Mouse (Mus musculus) limb, embryonic 13.5 days (tissue): Measurements from ENCODE around the gene Nsf. TPM values are rescaled to one million over a fixed set of nuclear protein-coding genes. Genes with fewer than 3 reads are reported as not detected.
A peak's percentile ranks its signal among the peaks of the same experiment; 100 is the strongest.

Source experiments
- ATAC-seq: fragments of 200-750 bp; cut with Nextera tagmentation; 2 replicates; pipeline ENCODE4 v1.8.0; 2017; ENCODE audit warnings: low read depth, moderate number of reproducible peaks, moderate TSS enrichment; ENCODE audit not compliant: low FRiP score
- H3K27ac ChIP-seq: fragments of 300-500 bp; sonication (generic); 2 replicates; pipeline ENCODE4 v1.5.1; 2015; ENCODE audit warnings: inconsistent platforms, mild to moderate bottlenecking, moderate library complexity
- H3K27me3 ChIP-seq: fragments of 300-500 bp; sonication (generic); 2 replicates; pipeline ENCODE4 v1.6.1; 2015; ENCODE audit warnings: mild to moderate bottlenecking, inconsistent platforms
- H3K36me3 ChIP-seq: fragments of 300-500 bp; sonication (generic); 2 replicates; pipeline ENCODE4 v1.6.1; 2015; ENCODE audit warnings: inconsistent platforms, mild to moderate bottlenecking, moderate library complexity
- H3K4me1 ChIP-seq: fragments of 300-500 bp; sonication (generic); 2 replicates; pipeline ENCODE4 v1.6.1; 2015; ENCODE audit warnings: inconsistent platforms
- H3K4me2 ChIP-seq: fragments of 300-500 bp; sonication (generic); replicated peaks from 2 replicates; pipeline ENCODE4 v1.6.1; 2015; ENCODE audit warnings: inconsistent platforms, mild to moderate bottlenecking, moderate library complexity
- H3K4me3 ChIP-seq: fragments of 300-500 bp; sonication (generic); 2 replicates; pipeline ENCODE4 v1.5.1; 2015; ENCODE audit warnings: moderate library complexity, mild to moderate bottlenecking, inconsistent platforms
- H3K9ac ChIP-seq: fragments of 300-500 bp; sonication (generic); 2 replicates; pipeline ENCODE4 v1.6.1; 2015; ENCODE audit warnings: mild to moderate bottlenecking, inconsistent platforms
- H3K9me3 ChIP-seq: fragments of 300-500 bp; sonication (generic); 2 replicates; pipeline ENCODE4 v1.6.1; 2016; ENCODE audit warnings: inconsistent platforms
- WGBS: fragments of 180-500 bp; shearing (Covaris S2); methylation state at CpG from one replicate; pipeline ENCODE4 v1.1.7; 2015; 5-methylcytosine and 5-hydroxymethylcytosine counted together
- polyA plus RNA-seq: library from polyadenylated mRNA; unstranded; fragments of >200 nt; fragmentation: Nextera tagmentation; extraction: Ambion mirVana; gene quantifications from 2 replicates; pipeline ENCODE4 v1.2.1, GENCODE M21; 2015

Gene Nsf
- polyA plus RNA-seq, 1 experiment from 2014 or later: 51.5 TPM

GRCm38 (mm10) chr11:103780152-103780551 is 173.7 kb downstream of the Nsf start:
- H3K9me3 ChIP-seq: no peaks in the 10 kb centered on the region
- peaks cover 33% of the 10 kb centered on the region for H3K27me3 ChIP-seq
- H3K27ac ChIP-seq: no peak overlapping the region
- H3K4me3 ChIP-seq: no peak overlapping the region
- no peak overlapping the region for H3K4me2 ChIP-seq
- H3K9ac ChIP-seq: no peak overlapping the region
- no peak for ATAC-seq
- peaks cover 12% of the 10 kb centered on the region for H3K4me1 ChIP-seq
- no peaks in the 10 kb centered on the region for H3K36me3 ChIP-seq
- WGBS: 26% methylated on average over 9 of the region's 9 CpGs

- H3K4me2 ChIP-seq: peak overlapping the region; percentile 56
- no peak overlapping the region for H3K27ac ChIP-seq
- H3K9ac ChIP-seq: peak overlapping the region; percentile 54
- no peaks in the 10 kb centered on the region for H3K36me3 ChIP-seq
- H3K4me1 ChIP-seq: peaks cover 25% of the 10 kb centered on the region
- H3K9me3 ChIP-seq: no peaks in the 10 kb centered on the region
- H3K27me3 ChIP-seq: peaks cover 89% of the 10 kb centered on the region
- H3K4me3 ChIP-seq: peak overlapping the region; percentile 40
- ATAC-seq: no peak
- WGBS: 0% methylated on average over 19 of the region's 19 CpGs
Measured at GRCm38 (mm10) chr11:103774228-103774530, 179.7 kb downstream of the Nsf start.

GRCm38 (mm10) chr11:103773387-103774227 is 180.2 kb downstream of the Nsf start, which contains the start of gene Wnt3:
Gene Wnt3, plus strand, starts transcription at chr11:103774150.
- peaks cover 25% of the 10 kb centered on the region for H3K4me1 ChIP-seq
- peak within 1 kb of the TSS; percentile 54 for H3K9ac ChIP-seq
- peaks cover 94% of the 10 kb centered on the region for H3K27me3 ChIP-seq
- H3K27ac ChIP-seq: no peak within 1 kb of the TSS
- H3K36me3 ChIP-seq: no peaks in the 10 kb centered on the region
- ATAC-seq: no peak
- under 1% methylated on average over 60 of the region's 60 CpGs for WGBS
- peak within 1 kb of the TSS; percentile 56 for H3K4me2 ChIP-seq
- H3K9me3 ChIP-seq: no peaks in the 10 kb centered on the region
- H3K4me3 ChIP-seq: peak within 1 kb of the TSS; percentile 40

- Histone ChIP-seq H3K4me2 (peak overlapping the region; percentile 56), H3K4me1 (peaks cover 25% of the 10 kb centered on the region), H3K9ac (no peak overlapping the region), H3K4me3 (peak overlapping the region; percentile 40), H3K27me3 (peaks cover 99% of the 10 kb centered on the region), H3K27ac (no peak overlapping the region), H3K36me3 (no peaks in the 10 kb centered on the region), H3K9me3 (no peaks in the 10 kb centered on the region)
- ATAC-seq: no peak
- WGBS: under 1% methylated on average over 23 of the region's 23 CpGs
Measured at GRCm38 (mm10) chr11:103772505-103773386, 181.1 kb downstream of the Nsf start.

Other genes starting within 250 kb of the Nsf start
- 0.83 and 1.1 TPM in 2 replicates for gene Wnt9b, start 204.2 kb downstream of the Nsf start, polyA plus RNA-seq
- gene Wnt3, start 179.9 kb downstream of the Nsf start, polyA plus RNA-seq: 12.4 and 14.1 TPM in 2 replicates
- gene Arf2, start 12.7 kb upstream of the Nsf start, polyA plus RNA-seq: 81.1 and 84.3 TPM in 2 replicates
- 0.09 and 0.29 TPM in 2 replicates for gene Crhr1, start 178.8 kb upstream of the Nsf start, polyA plus RNA-seq
- gene Sppl2c, start 232.3 kb upstream of the Nsf start, polyA plus RNA-seq: not detected in 2 replicates